Mouse (Mus musculus): ENCODE measurements around the gene Tmod1. TPM values are rescaled to one million over a fixed set of nuclear protein-coding genes. Genes with fewer than 3 reads are reported as not detected.

The Tmod1 gene
- polyA plus RNA-seq, 1 experiment from 2014 or later = 0.80 TPM

DNA sequence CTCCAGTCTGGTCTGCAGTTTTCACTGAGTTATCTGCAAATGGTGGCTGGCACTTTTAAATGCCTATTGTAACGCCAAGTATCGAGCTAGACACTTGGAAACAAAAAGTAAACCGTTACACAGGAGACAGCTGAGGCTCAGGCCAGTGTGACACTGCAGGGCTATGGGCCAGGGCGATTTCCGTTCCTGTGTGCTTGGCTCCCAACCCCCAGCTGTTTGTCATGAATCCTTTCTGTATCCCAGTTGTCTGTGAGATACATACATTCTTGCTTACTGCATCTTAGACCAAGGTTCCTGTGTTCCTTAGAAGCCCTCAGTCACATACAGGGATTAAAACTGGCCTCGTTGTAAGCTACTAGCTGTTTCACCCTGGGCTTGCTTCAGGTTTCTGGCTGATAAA lies 10.5 kb upstream of the Tmod1 start:
- Histone ChIP-seq H3K36me3 (ENCODE audit: control insufficient read depth, insufficient read depth, low read length) (no peaks in the 10 kb centered on the region), H3K27me3 (replicated peaks; ENCODE audit: control insufficient read depth, insufficient read depth, low read length) (no peaks in the 10 kb centered on the region), H3K9me3 (replicated peaks; ENCODE audit: control insufficient read depth, low read length) (no peaks in the 10 kb centered on the region), H3K4me3 (ENCODE audit: low read depth, low read length) (no peak overlapping the region), H3K4me1 (ENCODE audit: control insufficient read depth, insufficient read depth, low read length) (no peaks in the 10 kb centered on the region), H3K27ac (ENCODE audit: low read depth, low read length) (no peak overlapping the region), H3K4me2 (ENCODE audit: low read length) (no peak overlapping the region), H3K9ac (ENCODE audit: low read length) (no peak overlapping the region)
- DNase-seq (ENCODE audit: low spot score) (no peak), ATAC-seq (no peak)
- WGBS = 63% methylated on average over 6 of the region's 6 CpGs

GRCm38 (mm10) chr4:46028781-46029180 lies 10.0 kb upstream of the Tmod1 start:
- no peak overlapping the region for H3K27ac ChIP-seq (ENCODE audit: low read depth, low read length)
- no peaks in the 10 kb centered on the region for H3K4me1 ChIP-seq (ENCODE audit: control insufficient read depth, insufficient read depth, low read length)
- H3K4me2 ChIP-seq (ENCODE audit: low read length) = no peak overlapping the region
- H3K9ac ChIP-seq (ENCODE audit: low read length) = no peak overlapping the region
- WGBS = 92% methylated on average over 4 of the region's 4 CpGs
- ATAC-seq (no peak), DNase-seq (ENCODE audit: low spot score) (no peak)
- H3K9me3 ChIP-seq (replicated peaks; ENCODE audit: control insufficient read depth, low read length) = no peaks in the 10 kb centered on the region
- H3K36me3 ChIP-seq (ENCODE audit: control insufficient read depth, insufficient read depth, low read length) = no peaks in the 10 kb centered on the region
- H3K4me3 ChIP-seq (ENCODE audit: low read depth, low read length) = no peak overlapping the region
- no peaks in the 10 kb centered on the region for H3K27me3 ChIP-seq (replicated peaks; ENCODE audit: control insufficient read depth, insufficient read depth, low read length)

DNA sequence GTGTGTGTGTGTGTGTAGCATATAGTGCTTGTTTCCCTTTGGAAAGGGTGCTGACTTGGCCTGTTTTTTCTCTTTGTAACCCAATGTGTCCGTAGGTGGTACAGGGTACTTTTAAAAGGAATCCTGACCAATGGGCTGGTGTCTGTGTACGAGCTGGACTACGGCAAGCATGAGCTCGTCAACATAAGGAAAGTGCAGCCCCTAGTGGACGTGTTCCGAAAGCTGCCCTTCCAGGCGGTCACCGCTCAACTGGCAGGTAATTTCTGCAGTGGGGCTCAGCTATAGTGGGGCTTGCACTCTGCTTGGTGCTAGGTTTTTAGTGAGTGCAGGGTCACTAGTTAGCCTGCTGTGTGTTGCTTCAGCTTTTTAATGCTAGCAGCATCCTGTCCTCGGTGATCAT lies 9.2 kb upstream of the Tmod1 start:
- 48% methylated on average over 9 of the region's 9 CpGs for WGBS
- H3K36me3 ChIP-seq (ENCODE audit: control insufficient read depth, insufficient read depth, low read length) = no peaks in the 10 kb centered on the region
- DNase-seq (ENCODE audit: low spot score) (peak; percentile 36), ATAC-seq (no peak)
- no peak overlapping the region for H3K27ac ChIP-seq (ENCODE audit: low read depth, low read length)
- no peaks in the 10 kb centered on the region for H3K4me1 ChIP-seq (ENCODE audit: control insufficient read depth, insufficient read depth, low read length)
- H3K9ac ChIP-seq (ENCODE audit: low read length) = no peak overlapping the region
- H3K4me2 ChIP-seq (ENCODE audit: low read length) = no peak overlapping the region
- no peaks in the 10 kb centered on the region for H3K27me3 ChIP-seq (replicated peaks; ENCODE audit: control insufficient read depth, insufficient read depth, low read length)
- H3K9me3 ChIP-seq (replicated peaks; ENCODE audit: control insufficient read depth, low read length) = no peaks in the 10 kb centered on the region
- no peak overlapping the region for H3K4me3 ChIP-seq (ENCODE audit: low read depth, low read length)

DNA sequence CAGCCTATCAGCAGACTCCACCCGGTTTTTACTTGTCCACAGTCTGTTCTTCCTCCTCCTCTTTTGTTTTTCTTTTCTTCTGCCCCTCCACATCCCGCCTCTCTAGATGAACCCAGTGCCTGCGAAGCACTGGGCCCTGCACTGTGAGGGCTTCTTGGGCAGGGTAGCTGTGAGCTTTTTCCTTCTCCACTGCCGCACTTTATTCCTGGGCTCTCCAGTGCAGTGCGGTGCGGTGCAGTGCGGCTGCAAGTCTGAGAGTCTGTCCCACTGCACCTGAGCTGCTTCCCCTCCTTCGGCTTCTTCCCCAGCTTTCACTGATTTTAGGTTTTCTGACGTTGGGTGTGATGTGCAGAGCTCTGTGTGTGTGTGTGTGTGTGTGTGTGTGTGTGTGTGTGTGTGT lies 6.3 kb upstream of the Tmod1 start:
- H3K4me1 ChIP-seq (ENCODE audit: control insufficient read depth, insufficient read depth, low read length) = no peaks in the 10 kb centered on the region
- WGBS = 69% methylated on average over 9 of the region's 9 CpGs
- H3K4me2 ChIP-seq (ENCODE audit: low read length) = no peak overlapping the region
- H3K9me3 ChIP-seq (replicated peaks; ENCODE audit: control insufficient read depth, low read length) = no peaks in the 10 kb centered on the region
- no peak for ATAC-seq
- no peaks in the 10 kb centered on the region for H3K27me3 ChIP-seq (replicated peaks; ENCODE audit: control insufficient read depth, insufficient read depth, low read length)
- no peak for DNase-seq (ENCODE audit: low spot score)
- H3K4me3 ChIP-seq (ENCODE audit: low read depth, low read length) = no peak overlapping the region
- no peak overlapping the region for H3K27ac ChIP-seq (ENCODE audit: low read depth, low read length)
- no peak overlapping the region for H3K9ac ChIP-seq (ENCODE audit: low read length)
- H3K36me3 ChIP-seq (ENCODE audit: control insufficient read depth, insufficient read depth, low read length) = no peaks in the 10 kb centered on the region

DNA sequence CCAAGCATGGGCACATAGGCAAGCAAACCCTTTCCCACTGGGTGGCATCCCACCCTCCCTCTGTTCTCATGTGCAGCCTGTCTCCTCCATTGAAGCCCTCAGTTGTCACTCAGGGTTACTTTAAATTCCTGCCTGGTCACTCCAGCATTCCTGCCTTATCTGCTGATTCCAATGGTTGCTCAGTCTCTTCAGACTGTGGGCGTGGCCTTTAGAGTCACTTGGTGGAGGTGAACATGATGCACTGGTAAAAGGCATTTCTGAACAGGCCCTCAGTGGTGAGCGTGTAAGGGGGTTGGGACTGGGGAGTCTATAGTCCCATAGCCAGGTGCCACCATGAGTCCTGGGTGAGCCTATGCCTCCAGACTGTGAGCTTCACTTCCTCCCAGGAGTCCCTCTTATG lies 5.5 kb upstream of the Tmod1 start:
- no peak for DNase-seq (ENCODE audit: low spot score)
- ATAC-seq = no peak
- Histone ChIP-seq H3K27ac (ENCODE audit: low read depth, low read length) (no peak overlapping the region), H3K4me3 (ENCODE audit: low read depth, low read length) (no peak overlapping the region), H3K36me3 (ENCODE audit: control insufficient read depth, insufficient read depth, low read length) (no peaks in the 10 kb centered on the region), H3K4me2 (ENCODE audit: low read length) (no peak overlapping the region), H3K4me1 (ENCODE audit: control insufficient read depth, insufficient read depth, low read length) (no peaks in the 10 kb centered on the region), H3K9ac (ENCODE audit: low read length) (no peak overlapping the region), H3K9me3 (replicated peaks; ENCODE audit: control insufficient read depth, low read length) (no peaks in the 10 kb centered on the region), H3K27me3 (replicated peaks; ENCODE audit: control insufficient read depth, insufficient read depth, low read length) (no peaks in the 10 kb centered on the region)
- WGBS = 81% methylated on average over 2 of the region's 2 CpGs

GRCm38 (mm10) chr4:46038591-46038891 lies 194 bp upstream of the Tmod1 start:
- Histone ChIP-seq H3K4me3 (ENCODE audit: low read depth, low read length) (peak overlapping the region; percentile 45), H3K27ac (ENCODE audit: low read depth, low read length) (no peak overlapping the region), H3K4me1 (ENCODE audit: control insufficient read depth, insufficient read depth, low read length) (peaks cover 9% of the 10 kb centered on the region), H3K9ac (ENCODE audit: low read length) (peak overlapping the region; percentile 60; the same call in 1 of the 2 replicates), H3K9me3 (replicated peaks; ENCODE audit: control insufficient read depth, low read length) (no peaks in the 10 kb centered on the region), H3K27me3 (replicated peaks; ENCODE audit: control insufficient read depth, insufficient read depth, low read length) (peaks cover 26% of the 10 kb centered on the region), H3K36me3 (ENCODE audit: control insufficient read depth, insufficient read depth, low read length) (no peaks in the 10 kb centered on the region), H3K4me2 (ENCODE audit: low read length) (peak overlapping the region; percentile 95)
- WGBS = 9% methylated on average over 12 of the region's 12 CpGs
- ATAC-seq (no peak; the same call in 1 of the 2 replicates), DNase-seq (ENCODE audit: low spot score) (no peak)

GRCm38 (mm10) chr4:46039899-46040298 lies 1.2 kb downstream of the Tmod1 start:
- H3K9ac ChIP-seq (ENCODE audit: low read length) = no peak overlapping the region

DNA sequence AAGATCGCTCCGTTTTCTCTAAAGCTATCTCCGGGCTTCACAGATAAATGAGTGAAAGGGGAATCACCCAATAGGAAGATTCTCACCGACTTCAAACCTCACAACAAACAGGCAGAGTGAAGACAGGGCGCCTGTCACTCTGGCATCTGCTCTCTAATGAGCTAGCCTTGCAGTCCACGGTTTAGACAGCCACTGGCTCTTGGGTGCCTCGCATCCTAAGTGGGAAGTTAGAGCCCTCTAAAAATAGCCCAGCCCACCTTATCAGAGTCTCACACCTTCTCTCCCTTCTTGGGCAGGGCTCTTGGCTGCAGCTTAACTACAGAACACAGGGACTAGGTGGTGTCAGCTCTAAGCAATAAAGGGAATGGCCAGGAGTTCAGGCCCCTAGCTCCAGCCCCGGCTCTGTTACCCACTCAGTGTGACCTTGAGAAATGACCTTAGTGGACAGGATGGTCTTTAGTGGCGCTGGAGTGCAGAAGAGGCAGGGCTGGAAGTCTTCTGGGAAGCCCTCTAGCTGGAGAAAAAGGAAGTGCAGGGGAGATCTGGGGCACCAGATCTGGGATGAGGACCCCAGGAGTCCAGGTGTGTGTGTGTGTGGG lies 2.0 kb downstream of the Tmod1 start:
- DNase-seq (ENCODE audit: low spot score) (no peak), ATAC-seq (no peak)
- 19% methylated on average over 9 of the region's 9 CpGs for WGBS
- Histone ChIP-seq H3K4me3 (ENCODE audit: low read depth, low read length) (no peak overlapping the region), H3K27me3 (replicated peaks; ENCODE audit: control insufficient read depth, insufficient read depth, low read length) (peaks cover 26% of the 10 kb centered on the region), H3K36me3 (ENCODE audit: control insufficient read depth, insufficient read depth, low read length) (no peaks in the 10 kb centered on the region), H3K9me3 (replicated peaks; ENCODE audit: control insufficient read depth, low read length) (no peaks in the 10 kb centered on the region), H3K9ac (ENCODE audit: low read length) (no peak overlapping the region), H3K4me1 (ENCODE audit: control insufficient read depth, insufficient read depth, low read length) (peaks cover 9% of the 10 kb centered on the region), H3K27ac (ENCODE audit: low read depth, low read length) (no peak overlapping the region), H3K4me2 (ENCODE audit: low read length) (no peak overlapping the region)

More at GRCm38 (mm10) chr4:46039899-46040298, 1.2 kb downstream of the Tmod1 start:
- ATAC-seq = no peak
- Histone ChIP-seq H3K27ac (ENCODE audit: low read depth, low read length) (no peak overlapping the region), H3K9me3 (replicated peaks; ENCODE audit: control insufficient read depth, low read length) (no peaks in the 10 kb centered on the region), H3K4me1 (ENCODE audit: control insufficient read depth, insufficient read depth, low read length) (peaks cover 9% of the 10 kb centered on the region), H3K4me2 (ENCODE audit: low read length) (peak overlapping the region; percentile 95), H3K4me3 (ENCODE audit: low read depth, low read length) (0 out of 2 replicates have a peak overlapping the region, but pooled peaks have one; percentile 45), H3K27me3 (replicated peaks; ENCODE audit: control insufficient read depth, insufficient read depth, low read length) (peaks cover 26% of the 10 kb centered on the region), H3K36me3 (ENCODE audit: control insufficient read depth, insufficient read depth, low read length) (no peaks in the 10 kb centered on the region)
- 14% methylated on average over 6 of the region's 6 CpGs for WGBS
- no peak for DNase-seq (ENCODE audit: low spot score)

- Histone ChIP-seq H3K4me3 (ENCODE audit: low read depth, low read length) (no peak overlapping the region), H3K9me3 (replicated peaks; ENCODE audit: control insufficient read depth, low read length) (no peaks in the 10 kb centered on the region), H3K4me1 (ENCODE audit: control insufficient read depth, insufficient read depth, low read length) (peaks cover 9% of the 10 kb centered on the region), H3K27ac (ENCODE audit: low read depth, low read length) (no peak overlapping the region), H3K36me3 (ENCODE audit: control insufficient read depth, insufficient read depth, low read length) (no peaks in the 10 kb centered on the region), H3K4me2 (ENCODE audit: low read length) (no peak overlapping the region), H3K27me3 (replicated peaks; ENCODE audit: control insufficient read depth, insufficient read depth, low read length) (peaks cover 26% of the 10 kb centered on the region), H3K9ac (ENCODE audit: low read length) (no peak overlapping the region)
- no peak for ATAC-seq
- DNase-seq (ENCODE audit: low spot score) = no peak
- WGBS = 14% methylated on average over 7 of the region's 7 CpGs
These were observed 3.2 kb downstream of the Tmod1 start for GRCm38 (mm10) chr4:46041761-46042504.

All from forebrain, embryonic 14.5 days (tissue).